Mouse (Mus musculus): ENCODE measurements around the gene Vasp. TPM values are rescaled to one million over a fixed set of nuclear protein-coding genes. Genes with fewer than 3 reads are reported as not detected.

Vasp gene
- total and polyA plus RNA-seq, 3 experiments, result 25.1 to 51.5 (median 30.8) TPM

DNA sequence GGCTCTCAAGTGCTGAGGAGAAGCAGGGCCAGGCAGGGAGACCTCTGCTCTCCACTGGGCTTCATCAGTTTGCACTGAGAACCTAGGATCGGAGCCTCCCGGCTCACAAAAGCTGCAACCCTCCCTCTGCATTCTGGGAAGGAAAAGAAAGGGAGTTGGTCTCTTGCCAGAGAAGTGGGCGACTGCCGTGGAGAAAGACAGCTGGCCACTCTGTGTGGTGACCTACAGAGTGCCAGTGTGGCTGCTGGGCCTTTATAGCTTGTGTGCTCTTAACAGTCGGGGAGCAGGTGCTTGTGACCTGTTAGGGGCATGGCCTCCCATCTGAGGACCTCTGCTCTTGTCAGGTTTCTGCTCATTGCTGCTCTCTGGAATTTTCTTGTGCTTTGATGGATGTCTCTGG is 27.8 kb downstream of the Vasp start:
- no peaks in the 10 kb centered on the region for H3K36me3 ChIP-seq (ENCODE audit: control insufficient read depth, insufficient read depth, low read length)
- WGBS, result 35% methylated on average over 5 of the region's 5 CpGs
- H3K9ac ChIP-seq (ENCODE audit: low read depth, low read length), result no peak overlapping the region
- H3K79me2 ChIP-seq (replicated peaks; ENCODE audit: control insufficient read depth, insufficient read depth, low read length), result 0 out of 2 replicates have a peak, but pooled peaks cover 1% of the 10 kb centered on the region
- no peak overlapping the region for H3K27ac ChIP-seq
- no peaks in the 10 kb centered on the region for H3K27me3 ChIP-seq (ENCODE audit: control insufficient read depth, insufficient read depth, low read length)
- intact Hi-C loops (cut with DNase I), result no loop called here
- H3K4me1 ChIP-seq (ENCODE audit: control insufficient read depth, insufficient read depth, low read length), result peaks cover 2% of the 10 kb centered on the region; the same call in 1 of the 2 replicates
- no peak for TF ChIP-seq POLR2A (IDR thresholded peaks at IDR 0.05; ENCODE audit: insufficient read depth, low read depth, low read length)
- TF ChIP-seq CTCF (IDR thresholded peaks at IDR 0.05), result no peak
- no peak for TF ChIP-seq EP300 (IDR thresholded peaks at IDR 0.05; ENCODE audit: insufficient read depth, low read depth, low read length)
- DNase-seq, result no peak
- no peak overlapping the region for H3K4me3 ChIP-seq

DNA sequence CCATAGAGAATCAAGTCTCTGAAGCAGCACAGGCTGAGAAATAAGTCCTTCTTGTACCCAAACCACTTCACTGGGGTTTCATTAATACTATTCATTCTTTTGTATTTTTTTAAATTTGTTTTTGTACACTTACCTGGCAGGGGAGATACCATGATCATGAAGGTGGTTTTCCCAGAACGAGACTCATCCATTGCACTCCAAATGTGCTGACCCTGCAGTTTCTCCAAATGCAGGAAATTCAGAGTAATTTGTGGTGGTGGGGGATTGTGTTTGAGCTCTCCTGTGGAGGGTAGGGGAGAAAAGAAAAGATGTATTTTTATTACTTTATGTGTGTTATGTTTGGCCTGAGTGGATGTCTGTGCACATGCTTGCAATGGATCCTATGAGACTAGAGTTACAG is 29.6 kb downstream of the Vasp start:
- Histone ChIP-seq H3K4me1 (ENCODE audit: control insufficient read depth, insufficient read depth, low read length) (peaks cover 3% of the 10 kb centered on the region), H3K4me3 (no peak overlapping the region), H3K9ac (ENCODE audit: low read depth, low read length) (no peak overlapping the region), H3K27me3 (ENCODE audit: control insufficient read depth, insufficient read depth, low read length) (no peaks in the 10 kb centered on the region), H3K27ac (no peak overlapping the region), H3K36me3 (ENCODE audit: control insufficient read depth, insufficient read depth, low read length) (no peaks in the 10 kb centered on the region), H3K79me2 (replicated peaks; ENCODE audit: control insufficient read depth, insufficient read depth, low read length) (peaks cover 3% of the 10 kb centered on the region; the same call in 1 of the 2 replicates)
- TF ChIP-seq POLR2A (IDR thresholded peaks at IDR 0.05; ENCODE audit: insufficient read depth, low read depth, low read length), result no peak
- TF ChIP-seq CTCF (IDR thresholded peaks at IDR 0.05), result no peak
- TF ChIP-seq EP300 (IDR thresholded peaks at IDR 0.05; ENCODE audit: insufficient read depth, low read depth, low read length), result no peak
- WGBS, result 85% methylated on average over 1 of the region's 1 CpGs
- DNase-seq, result no peak
- intact Hi-C loops (cut with DNase I), result no loop called here

GRCm38 (mm10) chr7:19240905-19241463 is 30.6 kb downstream of the Vasp start:
- no peak for DNase-seq
- peaks cover 7% of the 10 kb centered on the region for H3K4me1 ChIP-seq (ENCODE audit: control insufficient read depth, insufficient read depth, low read length)
- peaks cover 3% of the 10 kb centered on the region; the same call in 1 of the 2 replicates for H3K79me2 ChIP-seq (replicated peaks; ENCODE audit: control insufficient read depth, insufficient read depth, low read length)
- no peaks in the 10 kb centered on the region for H3K36me3 ChIP-seq (ENCODE audit: control insufficient read depth, insufficient read depth, low read length)
- no peaks in the 10 kb centered on the region for H3K27me3 ChIP-seq (ENCODE audit: control insufficient read depth, insufficient read depth, low read length)
- 81% methylated on average over 8 of the region's 8 CpGs for WGBS
- no peak overlapping the region for H3K27ac ChIP-seq
- no peak overlapping the region for H3K4me3 ChIP-seq
- TF ChIP-seq CTCF (IDR thresholded peaks at IDR 0.05) (no peak), EP300 (IDR thresholded peaks at IDR 0.05; ENCODE audit: insufficient read depth, low read depth, low read length) (no peak), POLR2A (IDR thresholded peaks at IDR 0.05; ENCODE audit: insufficient read depth, low read depth, low read length) (no peak)
- H3K9ac ChIP-seq (ENCODE audit: low read depth, low read length), result no peak overlapping the region
- intact Hi-C loops (cut with DNase I), result no loop called here

DNA sequence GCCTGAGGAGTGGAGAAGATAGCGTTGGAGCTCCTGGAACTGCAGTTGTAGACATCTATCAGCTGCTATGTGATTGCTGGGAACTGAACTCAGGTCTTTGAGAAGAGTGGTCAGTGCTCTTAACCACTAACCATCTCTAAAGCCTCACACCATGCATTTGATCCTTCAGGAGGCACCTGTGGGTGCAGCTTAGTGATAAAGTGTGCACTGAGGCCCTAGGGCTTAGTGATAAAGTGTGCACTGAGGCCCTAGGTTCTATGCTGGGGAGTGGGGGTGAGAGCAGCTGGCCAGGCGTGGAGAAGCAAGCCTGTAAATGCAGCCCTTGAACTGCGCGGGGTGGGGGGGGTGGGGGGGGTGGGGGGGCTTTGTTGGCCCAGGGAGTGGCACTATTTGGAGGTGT is 31.6 kb downstream of the Vasp start:
- H3K27ac ChIP-seq, result peak overlapping the region; percentile 4; the same call in 1 of the 2 replicates
- no peak overlapping the region for H3K4me3 ChIP-seq
- no peaks in the 10 kb centered on the region for H3K36me3 ChIP-seq (ENCODE audit: control insufficient read depth, insufficient read depth, low read length)
- peaks cover 8% of the 10 kb centered on the region for H3K4me1 ChIP-seq (ENCODE audit: control insufficient read depth, insufficient read depth, low read length)
- no peaks in the 10 kb centered on the region for H3K27me3 ChIP-seq (ENCODE audit: control insufficient read depth, insufficient read depth, low read length)
- H3K9ac ChIP-seq (ENCODE audit: low read depth, low read length), result no peak overlapping the region
- WGBS, result 63% methylated on average over 4 of the region's 4 CpGs
- DNase-seq, result no peak
- intact Hi-C loops (cut with DNase I), result loop anchor here (2.0 kb wide), 1 partner anchor 41 kb away; the partner anchor contains the start of gene Ppm1n
- no peak for TF ChIP-seq CTCF (IDR thresholded peaks at IDR 0.05)
- no peak for TF ChIP-seq EP300 (IDR thresholded peaks at IDR 0.05; ENCODE audit: insufficient read depth, low read depth, low read length)
- TF ChIP-seq POLR2A (IDR thresholded peaks at IDR 0.05; ENCODE audit: insufficient read depth, low read depth, low read length), result no peak
- H3K79me2 ChIP-seq (replicated peaks; ENCODE audit: control insufficient read depth, insufficient read depth, low read length), result peaks cover 3% of the 10 kb centered on the region; the same call in 1 of the 2 replicates

DNA sequence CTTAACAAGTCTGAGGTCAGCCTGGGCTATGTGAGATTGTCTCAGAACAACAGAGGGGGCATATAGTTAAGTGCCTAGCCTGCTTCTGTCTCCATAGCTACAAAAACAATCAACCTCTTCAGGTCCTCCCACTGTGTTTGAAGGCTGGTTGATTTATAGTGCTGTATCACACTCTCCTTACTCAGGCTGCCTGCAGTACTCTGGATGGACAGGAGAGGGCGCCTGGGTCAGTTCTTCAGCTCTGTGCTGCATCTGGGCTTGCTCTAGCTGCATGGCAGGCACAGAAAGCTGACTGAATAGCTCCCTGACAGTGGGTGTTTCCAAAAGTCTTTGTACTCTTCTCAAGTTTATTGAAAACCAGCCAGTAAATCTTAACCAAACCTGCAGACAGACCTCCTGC is 32.2 kb downstream of the Vasp start:
- H3K79me2 ChIP-seq (replicated peaks; ENCODE audit: control insufficient read depth, insufficient read depth, low read length), result peaks cover 6% of the 10 kb centered on the region; the same call in 1 of the 2 replicates
- H3K27me3 ChIP-seq (ENCODE audit: control insufficient read depth, insufficient read depth, low read length), result no peaks in the 10 kb centered on the region
- H3K4me1 ChIP-seq (ENCODE audit: control insufficient read depth, insufficient read depth, low read length), result peaks cover 10% of the 10 kb centered on the region
- no peak overlapping the region for H3K9ac ChIP-seq (ENCODE audit: low read depth, low read length)
- no peak overlapping the region for H3K4me3 ChIP-seq
- peak; percentile 93 for TF ChIP-seq EP300 (IDR thresholded peaks at IDR 0.05; ENCODE audit: insufficient read depth, low read depth, low read length)
- no peak; the same call in 1 of the 2 replicates for TF ChIP-seq CTCF (IDR thresholded peaks at IDR 0.05)
- H3K36me3 ChIP-seq (ENCODE audit: control insufficient read depth, insufficient read depth, low read length), result no peaks in the 10 kb centered on the region
- peak overlapping the region; percentile 91 for H3K27ac ChIP-seq
- intact Hi-C loops (cut with DNase I), result loop anchor here (2.0 kb wide), 1 partner anchor 41 kb away; the partner anchor contains the start of gene Ppm1n
- WGBS, result 0% methylated on average over 1 of the region's 1 CpGs
- peak; percentile 86 to 91 for DNase-seq

DNA sequence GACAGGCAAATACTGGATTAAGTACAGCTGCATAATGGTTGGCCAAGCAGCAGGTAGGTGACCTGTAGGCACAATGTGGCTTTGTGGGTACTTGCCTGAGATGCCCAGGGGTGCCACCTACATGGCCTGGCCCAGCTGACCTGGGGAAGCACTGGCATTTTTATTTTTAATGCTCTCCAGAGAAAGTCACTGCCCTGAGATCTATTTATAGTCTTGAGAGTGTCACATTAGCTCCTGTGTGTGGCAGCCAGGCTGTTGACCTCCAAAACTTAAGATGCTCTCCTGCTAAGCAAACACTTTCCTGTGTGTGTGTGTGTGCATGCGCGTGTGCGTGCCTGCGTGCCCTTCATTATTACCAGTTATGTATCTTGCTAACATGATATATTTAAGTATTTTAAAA is 33.3 kb downstream of the Vasp start:
- H3K36me3 ChIP-seq (ENCODE audit: control insufficient read depth, insufficient read depth, low read length), result no peaks in the 10 kb centered on the region
- no peaks in the 10 kb centered on the region for H3K27me3 ChIP-seq (ENCODE audit: control insufficient read depth, insufficient read depth, low read length)
- H3K4me1 ChIP-seq (ENCODE audit: control insufficient read depth, insufficient read depth, low read length), result peaks cover 10% of the 10 kb centered on the region
- H3K27ac ChIP-seq, result peak overlapping the region; percentile 91
- peaks cover 5% of the 10 kb centered on the region; the same call in 1 of the 2 replicates for H3K79me2 ChIP-seq (replicated peaks; ENCODE audit: control insufficient read depth, insufficient read depth, low read length)
- TF ChIP-seq CTCF (IDR thresholded peaks at IDR 0.05), result no peak
- peak; percentile 56; the same call in 1 of the 2 replicates for TF ChIP-seq EP300 (IDR thresholded peaks at IDR 0.05; ENCODE audit: insufficient read depth, low read depth, low read length)
- 0 out of 2 replicates have a peak, but pooled peaks have one; percentile 31 for TF ChIP-seq POLR2A (IDR thresholded peaks at IDR 0.05; ENCODE audit: insufficient read depth, low read depth, low read length)
- no peak overlapping the region for H3K9ac ChIP-seq (ENCODE audit: low read depth, low read length)
- H3K4me3 ChIP-seq, result no peak overlapping the region
- intact Hi-C loops (cut with DNase I), result loop anchor here (2.0 kb wide), 1 partner anchor 42 kb away; the partner anchor contains the start of gene Ppm1n
- DNase-seq, result peak; percentile 31 to 58
- 79% methylated on average over 4 of the region's 4 CpGs for WGBS
